Mouse (Mus musculus) CH12F3 (cell line): Measurements from ENCODE around the gene Tubb2a.

Source experiments
- in situ Hi-C: fragments of 300-500 bp; cut with MboI; formaldehyde crosslinking; loops from 2 replicates; pipeline ENCODE4 v1.14.3; 2020; ENCODE audit warnings: low sequenced_read_pairs

Tubb2a gene

GRCm38 (mm10) chr13:34077492-34078271 lies at the start of gene Tubb2a:
Tubb2a (minus strand) TSS chr13:34078007.
- in situ Hi-C loops: no loop called here

- in situ Hi-C loops: no loop called here
Measured at GRCm38 (mm10) chr13:34125711-34126110, 47.9 kb upstream of the Tubb2a start.

GRCm38 (mm10) chr13:34120536-34120935 lies 42.7 kb upstream of the Tubb2a start:
- in situ Hi-C loops: no loop called here

GRCm38 (mm10) chr13:34119406-34119805 lies 41.6 kb upstream of the Tubb2a start:
- in situ Hi-C loops: no loop called here

GRCm38 (mm10) chr13:34118816-34119215 lies 41.0 kb upstream of the Tubb2a start:
- in situ Hi-C loops: no loop called here

GRCm38 (mm10) chr13:34116508-34116907 lies 38.7 kb upstream of the Tubb2a start:
- in situ Hi-C loops: no loop called here

GRCm38 (mm10) chr13:34114654-34115053 lies 36.8 kb upstream of the Tubb2a start:
- in situ Hi-C loops: no loop called here

- in situ Hi-C loops: no loop called here
Measured at GRCm38 (mm10) chr13:34113086-34113485, 35.3 kb upstream of the Tubb2a start.

- in situ Hi-C loops: no loop called here
Measured at GRCm38 (mm10) chr13:34112369-34113081, 34.7 kb upstream of the Tubb2a start.

- in situ Hi-C loops: no loop called here
Measured at GRCm38 (mm10) chr13:34111878-34112277, 34.1 kb upstream of the Tubb2a start.

GRCm38 (mm10) chr13:34111019-34111418 lies 33.2 kb upstream of the Tubb2a start:
- in situ Hi-C loops: no loop called here

- in situ Hi-C loops: no loop called here
Measured at GRCm38 (mm10) chr13:34109677-34110058, 31.9 kb upstream of the Tubb2a start.

- in situ Hi-C loops: no loop called here
Measured at GRCm38 (mm10) chr13:34109035-34109676, 31.3 kb upstream of the Tubb2a start.

- in situ Hi-C loops: no loop called here
Measured at GRCm38 (mm10) chr13:34106999-34107398, 29.2 kb upstream of the Tubb2a start.

- in situ Hi-C loops: no loop called here
Measured at GRCm38 (mm10) chr13:34106256-34106655, 28.4 kb upstream of the Tubb2a start.

GRCm38 (mm10) chr13:34105364-34105763 lies 27.6 kb upstream of the Tubb2a start:
- in situ Hi-C loops: no loop called here

- in situ Hi-C loops: no loop called here
Measured at GRCm38 (mm10) chr13:34101908-34102307, 24.1 kb upstream of the Tubb2a start.

- in situ Hi-C loops: no loop called here
Measured at GRCm38 (mm10) chr13:34101247-34101646, 23.4 kb upstream of the Tubb2a start.

- in situ Hi-C loops: no loop called here
Measured at GRCm38 (mm10) chr13:34100733-34101132, 22.9 kb upstream of the Tubb2a start.

GRCm38 (mm10) chr13:34097086-34097485 lies 19.3 kb upstream of the Tubb2a start:
- in situ Hi-C loops: no loop called here

GRCm38 (mm10) chr13:34096455-34096854 lies 18.6 kb upstream of the Tubb2a start:
- in situ Hi-C loops: no loop called here
